Mouse (Mus musculus) midbrain, embryonic 13.5 days (tissue): ENCODE data around the gene Gm15293. TPM values are rescaled to one million over a fixed set of nuclear protein-coding genes. Genes with fewer than 3 reads are reported as not detected.
"Not testable (repeated sequence)": the region's sequence is repeated elsewhere in the genome, so short reads cannot be mapped to it uniquely, and the experiment has no call there.

Experiments
- ATAC-seq: fragments of 200-750 bp; cut with Nextera tagmentation; 2 replicates; pipeline ENCODE4 v1.8.0; 2017; ENCODE audit warnings: mild to moderate bottlenecking, moderate TSS enrichment, moderate library complexity
- H3K27ac ChIP-seq: fragments of 300-500 bp; sonication (generic); 2 replicates; pipeline ENCODE4 v1.5.1; 2015; ENCODE audit warnings: inconsistent platforms, mild to moderate bottlenecking, moderate library complexity
- H3K27me3 ChIP-seq: fragments of 300-500 bp; sonication (generic); 2 replicates; pipeline ENCODE4 v1.6.1; 2015; ENCODE audit warnings: mild to moderate bottlenecking, inconsistent platforms
- H3K36me3 ChIP-seq: fragments of 300-500 bp; sonication (generic); 2 replicates; pipeline ENCODE4 v1.6.1; 2015; ENCODE audit warnings: mild to moderate bottlenecking, inconsistent platforms
- H3K4me1 ChIP-seq: fragments of 300-500 bp; sonication (generic); replicated peaks from 2 replicates; pipeline ENCODE4 v1.6.1; 2015; ENCODE audit warnings: inconsistent platforms
- H3K4me2 ChIP-seq: fragments of 300-500 bp; sonication (generic); replicated peaks from 2 replicates; pipeline ENCODE4 v1.6.1; 2015; ENCODE audit warnings: moderate library complexity, mild to moderate bottlenecking, inconsistent platforms
- H3K4me3 ChIP-seq: fragments of 300-500 bp; sonication (generic); replicated peaks from 2 replicates; pipeline ENCODE4 v1.5.1; 2015; ENCODE audit warnings: mild to moderate bottlenecking, inconsistent platforms
- H3K9ac ChIP-seq: fragments of 300-500 bp; sonication (generic); replicated peaks from 2 replicates; pipeline ENCODE4 v1.6.1; 2015; ENCODE audit warnings: mild to moderate bottlenecking, inconsistent platforms
- H3K9me3 ChIP-seq: fragments of 300-500 bp; sonication (generic); 2 replicates; pipeline ENCODE4 v1.6.1; 2016; ENCODE audit warnings: mild to moderate bottlenecking, inconsistent platforms
- WGBS: fragments of 180-500 bp; shearing (Covaris S2); methylation state at CpG from one replicate; pipeline ENCODE4 v1.1.7; 2015; 5-methylcytosine and 5-hydroxymethylcytosine counted together
- polyA plus RNA-seq: library from polyadenylated mRNA; unstranded; fragments of >200 nt; fragmentation: Nextera tagmentation; extraction: Ambion mirVana; gene quantifications from 2 replicates; pipeline ENCODE4 v1.2.1, GENCODE M21; 2015

Gm15293 gene
- not detected in 2 replicates for polyA plus RNA-seq

GRCm38 (mm10) chr8:21201261-21201660 is at the start of gene Gm15293:
Gene Gm15293, plus strand, starts transcription at chr8:21201561.
- not testable (repeated sequence) for H3K27ac ChIP-seq, H3K36me3 ChIP-seq, H3K9me3 ChIP-seq, H3K4me2 ChIP-seq, H3K9ac ChIP-seq, H3K4me1 ChIP-seq, ATAC-seq, H3K27me3 ChIP-seq, H3K4me3 ChIP-seq
- no CpG with 5 or more reads among the region's 1 CpGs for WGBS

DNA sequence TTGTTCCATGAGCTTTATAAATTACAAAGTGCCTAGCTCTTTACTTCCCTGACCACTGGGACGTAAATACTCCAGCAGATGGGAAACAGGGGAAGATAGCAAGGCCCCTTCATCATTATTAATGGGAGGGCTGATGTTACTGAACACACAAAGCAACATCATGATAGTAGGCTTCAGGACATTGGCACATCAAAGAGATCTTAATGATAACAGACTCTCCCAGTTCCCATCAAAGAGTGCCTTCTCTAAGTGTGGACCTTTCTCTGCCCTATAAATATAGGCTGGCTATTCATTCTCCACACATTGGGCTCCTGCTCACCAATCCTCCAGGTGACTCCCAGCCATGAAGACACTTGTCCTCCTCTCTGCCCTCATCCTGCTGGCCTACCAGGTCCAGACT is 39.4 kb upstream of the Gm15293 start, which contains the start of gene Defa22:
Gene Defa22 (plus strand): TSS at position 301 of the 400 bp plus-strand sequence.
- H3K4me2 ChIP-seq, H3K9me3 ChIP-seq, ATAC-seq, H3K4me1 ChIP-seq, H3K36me3 ChIP-seq, H3K27me3 ChIP-seq, H3K27ac ChIP-seq, H3K9ac ChIP-seq, H3K4me3 ChIP-seq: not testable (repeated sequence)
- WGBS: no CpG with 5 or more reads among the region's 1 CpGs

DNA sequence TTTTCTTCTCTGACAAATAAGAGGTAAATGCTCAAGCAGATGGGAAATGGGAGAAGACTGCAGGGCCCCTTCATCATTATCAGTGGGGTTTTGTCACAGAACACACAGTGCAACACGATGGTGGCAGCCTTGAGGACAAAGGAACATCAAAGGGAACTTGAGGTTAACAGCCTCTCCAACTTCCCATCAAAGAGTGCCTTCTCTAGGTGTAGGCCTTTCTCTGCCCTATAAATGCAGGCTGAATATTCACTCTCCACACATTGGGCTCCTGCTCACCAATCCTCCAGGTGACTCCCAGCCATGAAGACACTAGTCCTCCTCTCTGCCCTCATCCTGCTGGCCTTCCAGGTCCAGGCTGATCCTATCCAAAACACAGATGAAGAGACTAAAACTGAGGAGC is 10.0 kb upstream of the Gm15293 start, which contains the start of gene Defa31:
Gene Defa31 (plus strand): TSS at position 301 of the 400 bp plus-strand sequence.
- H3K9me3 ChIP-seq, H3K9ac ChIP-seq, H3K4me3 ChIP-seq, H3K27ac ChIP-seq, H3K36me3 ChIP-seq, ATAC-seq, H3K4me1 ChIP-seq, H3K4me2 ChIP-seq, H3K27me3 ChIP-seq: not testable (repeated sequence)
- no CpG with 5 or more reads among the region's 1 CpGs for WGBS

Other genes with a start within 250 kb of the Gm15293 start
- not detected in 2 replicates for gene Defa21, start 176.0 kb upstream of the Gm15293 start, polyA plus RNA-seq
- gene Defa23, start 146.5 kb upstream of the Gm15293 start, polyA plus RNA-seq: not detected in 2 replicates
- not detected in 2 replicates for gene Defa35, start 136.5 kb upstream of the Gm15293 start, polyA plus RNA-seq
- not detected in 2 replicates for gene Defa25, start 117.1 kb upstream of the Gm15293 start, polyA plus RNA-seq
- gene Gm14851, start 105.5 kb upstream of the Gm15293 start, polyA plus RNA-seq: not detected in 2 replicates
- not detected in 2 replicates for gene Defa30, start 66.9 kb upstream of the Gm15293 start, polyA plus RNA-seq
- gene Defa22, start 39.3 kb upstream of the Gm15293 start, polyA plus RNA-seq: not detected in 2 replicates
- gene Defa31, start 9.9 kb upstream of the Gm15293 start, polyA plus RNA-seq: not detected in 2 replicates
- not detected in 2 replicates for gene Gm15292, start 48.2 kb downstream of the Gm15293 start, polyA plus RNA-seq
- not detected in 2 replicates for gene Defa27, start 114.0 kb downstream of the Gm15293 start, polyA plus RNA-seq
- not detected in 2 replicates for gene Defa29, start 125.5 kb downstream of the Gm15293 start, polyA plus RNA-seq
- not detected in 2 replicates for gene Defa2, start 177.0 kb downstream of the Gm15293 start, polyA plus RNA-seq
- gene Defa33, start 190.2 kb downstream of the Gm15293 start, polyA plus RNA-seq: not detected in 2 replicates
- gene Defa36, start 225.8 kb downstream of the Gm15293 start, polyA plus RNA-seq: not detected in 2 replicates